Mouse (Mus musculus) activated CD4-positive, CD25-positive, alpha-beta regulatory T cell, adult 4 months (primary cell): ENCODE data around the gene Atg2a. TPM values are rescaled to one million over a fixed set of nuclear protein-coding genes. Genes with fewer than 3 reads are reported as not detected.
"Not testable (repeated sequence)": the region's sequence is repeated elsewhere in the genome, so short reads cannot be mapped to it uniquely, and the experiment has no call there.

ENCODE experiments used
- ATAC-seq: one replicate; pipeline ENCODE4 v1.8.0; 2017
- polyA plus RNA-seq, 2 experiments: library from polyadenylated mRNA; unstranded; fragments of 100-300 nt; shearing (Covaris generic); gene quantifications; one replicate each; pipeline ENCODE4 v1.2.1; 2017

Atg2a gene
- polyA plus RNA-seq, 2 experiments from 2014 or later, result 7.4 to 17.2 TPM

DNA sequence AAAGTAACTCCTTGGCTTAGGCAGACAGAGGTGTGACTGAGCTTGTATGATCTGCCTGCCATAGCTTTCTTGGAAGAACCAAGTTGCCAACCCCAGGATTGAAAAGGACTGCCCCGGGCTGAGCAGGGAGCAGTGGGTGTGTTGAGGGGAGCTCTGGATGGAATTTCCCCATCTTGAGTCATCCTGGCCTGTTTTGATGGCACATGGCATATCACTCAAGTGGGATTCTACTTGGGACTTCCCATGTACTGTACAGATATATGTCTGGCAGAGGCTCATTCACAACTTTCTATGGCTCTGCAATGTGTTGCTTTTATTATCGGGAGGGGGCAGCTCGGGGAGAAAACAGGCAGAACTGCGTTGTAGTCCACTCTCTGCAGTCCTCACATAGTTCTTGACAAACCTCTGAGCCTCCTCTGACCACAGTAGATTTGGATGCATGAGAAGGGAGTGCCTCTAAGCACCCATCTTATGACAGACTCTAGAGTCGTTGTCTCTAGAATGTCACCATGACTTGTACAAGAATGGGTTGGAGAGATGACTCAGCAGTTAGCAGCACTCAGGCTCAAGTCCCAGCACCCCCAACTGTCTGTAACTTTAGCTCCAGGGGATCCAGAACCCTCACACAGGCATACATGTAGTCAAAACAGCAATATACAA lies 55.2 kb downstream of the Atg2a start:
- no peak for ATAC-seq

DNA sequence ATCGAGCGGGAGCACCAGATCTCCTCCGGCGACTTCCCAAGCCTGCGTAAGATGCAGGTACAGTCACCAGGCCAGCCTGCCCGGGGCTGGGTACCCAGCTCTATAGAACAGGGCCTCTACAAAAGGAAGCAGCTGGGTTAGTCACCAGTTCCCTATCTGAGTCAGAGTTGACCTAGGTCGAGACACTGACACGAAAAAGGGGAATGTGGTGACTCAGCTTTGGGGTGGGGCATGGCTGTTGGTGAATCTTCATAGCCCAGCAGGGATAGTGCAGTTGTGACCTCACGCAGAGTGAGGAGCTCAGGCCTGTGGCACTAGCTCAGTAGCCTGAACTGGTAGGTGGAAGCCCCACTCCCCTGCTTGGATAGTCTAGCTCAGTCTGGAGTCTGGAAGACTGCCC lies 56.2 kb downstream of the Atg2a start:
- peak; percentile 58 for ATAC-seq

DNA sequence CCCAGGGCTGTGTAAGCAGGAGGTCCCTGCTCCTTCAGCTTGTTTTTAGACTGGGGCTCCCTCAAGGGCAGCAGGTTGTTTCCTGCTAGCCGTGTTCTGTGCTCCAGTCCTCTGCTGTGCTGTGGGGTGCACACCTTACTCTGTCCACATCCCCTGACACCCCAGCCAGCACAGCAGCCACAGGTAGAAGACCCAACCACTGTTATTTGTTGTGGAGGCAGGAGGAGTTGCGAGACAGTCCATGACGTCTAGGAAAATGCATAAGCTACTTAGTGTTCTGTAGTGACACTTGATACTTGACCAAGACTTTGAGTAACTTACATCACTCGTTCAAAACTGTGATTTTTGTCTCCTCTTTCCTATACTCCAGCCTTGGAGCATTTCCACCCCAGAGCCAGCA lies 57.5 kb downstream of the Atg2a start:
- ATAC-seq, result no peak

DNA sequence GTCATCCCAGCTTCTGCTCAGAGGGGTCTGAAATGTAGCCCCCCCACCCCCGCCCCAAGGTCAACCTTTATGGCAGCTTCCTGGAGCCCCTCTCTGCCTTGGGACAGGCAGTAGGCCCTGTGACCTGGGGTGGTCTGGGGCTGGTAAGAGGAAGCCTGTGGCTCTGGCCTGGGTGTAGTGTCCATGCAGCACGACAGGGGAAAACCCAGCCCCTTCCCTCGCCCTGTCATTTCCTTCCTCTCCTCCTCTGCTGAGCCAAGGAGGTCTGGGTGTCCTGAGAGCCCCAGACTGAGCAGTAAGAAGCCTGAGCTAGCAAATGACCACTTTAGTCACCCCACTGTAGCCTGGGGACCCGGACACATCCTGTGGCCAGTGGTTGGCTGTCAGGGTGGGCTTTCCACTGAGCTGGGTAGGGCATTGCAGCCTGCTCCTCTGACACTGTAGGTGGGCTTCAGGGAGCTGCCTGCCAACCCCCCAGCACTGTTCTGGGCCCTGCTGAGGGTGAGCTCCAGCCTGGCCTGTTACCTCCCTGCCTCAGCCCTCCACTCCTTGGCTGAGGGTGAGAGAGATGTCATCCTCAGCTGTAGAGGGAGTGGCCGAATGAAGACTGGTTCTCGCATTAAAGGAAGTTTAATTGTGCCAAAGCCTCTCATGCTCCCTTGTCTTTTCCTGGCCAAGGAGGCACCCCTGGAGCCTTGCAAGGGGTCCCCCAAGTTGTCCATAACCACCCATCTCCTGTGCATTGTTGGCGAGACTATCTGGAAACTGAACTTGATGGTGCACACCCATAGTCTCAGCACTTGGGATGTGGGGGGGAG lies 58.2 kb downstream of the Atg2a start:
- ATAC-seq, result no peak

DNA sequence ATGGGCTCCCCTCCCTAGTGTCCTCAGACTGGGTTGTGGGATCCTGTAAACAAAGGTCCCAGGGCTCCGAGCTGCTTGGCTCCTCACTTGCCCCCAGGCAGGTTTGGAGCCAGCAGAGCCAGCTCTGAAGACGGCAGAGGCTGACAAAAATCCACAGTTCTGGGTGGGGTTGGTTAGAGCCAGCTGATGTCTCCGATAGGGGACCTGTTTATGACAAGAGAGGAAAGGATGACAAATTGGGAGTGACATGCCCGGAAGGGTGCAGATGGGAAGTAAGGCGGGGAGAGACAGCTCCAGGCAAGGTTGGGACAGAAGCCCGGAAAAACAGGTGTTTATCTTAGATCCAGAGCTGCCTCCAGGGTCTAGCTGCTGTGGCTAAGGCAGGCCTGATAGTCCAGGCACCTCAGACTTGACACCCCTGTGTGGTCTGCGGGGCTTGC lies 59.0 kb downstream of the Atg2a start:
- no peak for ATAC-seq

DNA sequence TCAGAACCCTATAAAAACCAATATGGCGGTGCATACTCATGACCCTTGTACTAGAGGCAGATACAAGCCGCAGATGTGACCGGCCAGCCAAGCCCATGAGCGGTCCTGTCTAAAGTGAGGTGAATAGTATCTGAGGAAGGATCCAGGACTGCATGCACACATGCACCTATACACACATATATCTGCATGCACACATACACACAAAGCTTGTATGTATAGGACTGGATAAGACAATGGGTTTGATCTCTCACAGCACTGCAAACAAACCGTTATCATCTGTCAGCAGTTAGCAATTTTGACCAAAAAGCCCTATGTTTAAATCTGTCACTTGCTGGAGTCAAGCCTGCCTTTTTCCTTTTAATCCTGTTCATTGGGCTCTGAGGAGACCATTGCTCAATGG lies 60.6 kb downstream of the Atg2a start:
- ATAC-seq, result no peak

DNA sequence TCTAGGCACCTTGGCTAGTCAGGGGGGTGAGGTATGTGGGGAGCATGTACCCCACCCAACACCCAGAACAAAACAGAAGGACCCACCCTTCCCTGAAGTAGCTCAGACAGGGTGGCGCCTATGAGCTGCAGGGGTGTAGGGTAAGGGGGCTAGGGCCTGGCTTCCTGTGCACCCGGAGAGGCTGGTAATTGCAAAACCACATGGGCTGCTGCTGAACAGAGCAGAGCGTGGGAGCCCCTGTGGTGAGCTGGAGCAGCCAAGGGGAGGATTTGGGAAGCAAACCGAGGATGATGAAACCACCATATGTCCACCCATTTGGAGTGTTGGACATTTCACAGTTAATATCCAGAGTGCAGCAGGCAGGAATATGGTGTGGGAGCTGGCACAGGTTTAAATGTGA lies 61.1 kb downstream of the Atg2a start:
- ATAC-seq, result no peak

DNA sequence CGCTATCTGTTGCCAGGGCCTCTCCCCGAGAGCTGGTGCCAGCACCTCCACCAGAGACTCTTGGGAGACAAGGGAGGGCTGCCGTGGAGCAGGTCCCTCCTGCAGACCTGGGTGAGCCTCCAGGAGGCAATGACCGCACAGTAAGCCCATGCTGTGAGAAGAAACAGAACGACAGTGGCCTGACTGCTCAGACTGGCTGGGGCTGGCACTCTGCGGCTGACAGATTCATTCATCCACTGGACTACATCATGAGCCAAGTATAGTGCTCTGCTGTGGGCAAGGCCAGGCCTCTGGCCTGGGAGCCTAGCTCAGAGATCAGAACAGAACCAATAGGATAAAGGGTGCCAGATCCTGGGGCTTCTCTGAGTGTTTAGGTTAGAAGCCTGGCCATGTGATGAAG lies 62.4 kb downstream of the Atg2a start:
- no peak for ATAC-seq

DNA sequence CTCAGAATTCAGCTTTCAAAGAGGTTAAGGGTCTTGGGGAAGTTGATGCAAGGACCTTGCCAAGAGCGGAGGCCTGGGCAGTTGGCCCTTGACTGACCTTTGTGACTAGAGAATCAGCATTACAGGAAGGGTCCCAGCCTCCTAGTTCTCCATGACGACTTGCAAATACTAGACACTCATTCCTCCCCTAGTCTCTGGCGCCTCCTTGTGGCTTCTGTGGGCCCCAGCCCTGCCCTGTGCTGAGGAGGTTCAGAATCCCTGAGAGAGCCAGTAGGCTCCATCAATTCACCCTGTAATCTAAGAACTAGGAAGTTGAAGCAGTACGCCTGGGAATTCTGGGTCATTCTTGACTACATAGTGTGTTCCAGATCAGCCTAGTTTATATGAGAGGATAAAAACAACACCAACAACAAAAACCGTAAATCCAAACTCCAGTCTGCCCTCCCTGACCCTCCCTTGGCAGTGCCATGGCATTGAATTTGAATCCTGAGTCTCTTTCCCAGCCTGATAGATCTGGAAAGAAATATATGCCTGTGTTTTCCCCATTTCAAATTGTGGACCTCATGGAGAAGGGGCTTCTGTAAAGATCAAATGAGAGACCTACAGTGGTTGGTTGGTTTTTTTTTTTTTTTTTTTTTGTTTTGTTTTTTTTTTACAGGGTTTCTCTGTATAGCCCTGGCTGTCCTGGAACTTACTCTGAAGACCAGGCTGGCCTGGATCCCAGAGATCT lies 63.5 kb downstream of the Atg2a start:
- peak; percentile 73 for ATAC-seq

DNA sequence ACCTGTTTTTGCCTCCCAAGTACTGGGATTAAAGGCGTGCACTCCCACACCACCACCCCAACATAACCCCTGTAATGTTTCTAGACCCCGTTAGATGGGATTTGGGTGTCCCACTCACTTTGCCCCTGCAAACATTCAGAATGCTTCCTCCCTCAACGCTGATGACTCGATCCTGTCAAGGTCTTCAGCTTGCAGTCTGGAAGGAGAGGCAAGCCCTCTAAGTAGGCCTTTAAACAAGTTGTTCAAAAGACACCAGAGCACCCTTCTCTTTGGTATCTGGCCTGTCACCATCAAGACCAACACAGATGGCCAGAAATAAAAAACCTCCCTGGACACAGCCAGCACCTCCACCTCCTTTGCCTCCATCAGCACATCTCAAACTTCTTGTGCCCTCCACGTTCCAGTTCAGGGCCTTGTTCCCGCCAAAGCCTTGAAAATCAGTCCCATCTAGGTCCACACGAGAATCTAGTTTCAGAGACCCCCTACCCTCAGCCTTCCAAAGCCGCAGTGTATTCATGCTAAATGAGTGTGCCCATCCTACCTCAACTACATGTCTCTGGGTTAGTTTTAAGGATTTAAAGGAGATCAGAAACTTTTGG lies 64.1 kb downstream of the Atg2a start:
- ATAC-seq, result no peak

DNA sequence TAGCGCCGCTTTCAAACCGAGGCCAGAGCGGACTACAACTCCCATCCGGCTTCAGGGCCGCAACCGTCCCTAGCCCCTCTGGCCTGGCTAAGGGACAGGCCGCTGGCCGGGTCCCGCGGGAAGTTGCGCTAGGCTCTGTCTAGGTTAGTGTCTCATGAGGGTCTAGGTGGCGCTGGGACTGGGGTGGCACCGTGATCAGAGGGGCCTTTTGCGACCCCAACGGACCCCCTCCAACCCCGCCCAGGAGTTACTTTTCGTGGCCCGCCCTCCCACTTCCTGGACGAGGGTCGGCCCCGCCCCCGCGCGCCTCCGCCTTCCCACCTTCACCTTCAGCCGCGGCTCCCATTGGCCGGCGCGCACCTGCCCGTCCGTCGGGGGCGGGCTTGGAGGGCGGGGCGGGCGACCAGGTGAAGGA lies 64.7 kb downstream of the Atg2a start, which contains the start of gene Cdc42bpg:
Gene Cdc42bpg, plus strand, starts transcription at position 320 of the 415 bp plus-strand sequence.
- ATAC-seq, result peak; percentile 45

DNA sequence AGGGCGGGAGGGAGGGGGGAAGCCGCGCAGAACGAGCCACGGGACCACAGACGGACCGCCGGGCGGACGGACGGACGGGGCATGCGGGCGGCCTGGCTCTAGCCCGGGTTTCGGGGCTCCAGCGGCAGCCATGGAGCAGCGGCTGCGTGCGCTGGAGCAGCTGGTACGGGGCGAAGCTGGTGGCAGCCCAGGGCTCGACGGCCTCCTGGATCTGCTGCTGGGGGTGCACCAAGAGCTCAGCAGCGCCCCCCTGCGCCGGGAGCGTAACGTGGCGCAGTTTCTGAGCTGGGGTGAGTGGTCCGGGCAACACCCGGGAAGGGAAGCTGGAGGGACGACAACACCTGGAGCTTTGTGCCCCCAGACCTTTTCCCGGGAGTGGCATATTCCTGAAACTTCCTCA lies 65.1 kb downstream of the Atg2a start:
- ATAC-seq, result peak; percentile 36

DNA sequence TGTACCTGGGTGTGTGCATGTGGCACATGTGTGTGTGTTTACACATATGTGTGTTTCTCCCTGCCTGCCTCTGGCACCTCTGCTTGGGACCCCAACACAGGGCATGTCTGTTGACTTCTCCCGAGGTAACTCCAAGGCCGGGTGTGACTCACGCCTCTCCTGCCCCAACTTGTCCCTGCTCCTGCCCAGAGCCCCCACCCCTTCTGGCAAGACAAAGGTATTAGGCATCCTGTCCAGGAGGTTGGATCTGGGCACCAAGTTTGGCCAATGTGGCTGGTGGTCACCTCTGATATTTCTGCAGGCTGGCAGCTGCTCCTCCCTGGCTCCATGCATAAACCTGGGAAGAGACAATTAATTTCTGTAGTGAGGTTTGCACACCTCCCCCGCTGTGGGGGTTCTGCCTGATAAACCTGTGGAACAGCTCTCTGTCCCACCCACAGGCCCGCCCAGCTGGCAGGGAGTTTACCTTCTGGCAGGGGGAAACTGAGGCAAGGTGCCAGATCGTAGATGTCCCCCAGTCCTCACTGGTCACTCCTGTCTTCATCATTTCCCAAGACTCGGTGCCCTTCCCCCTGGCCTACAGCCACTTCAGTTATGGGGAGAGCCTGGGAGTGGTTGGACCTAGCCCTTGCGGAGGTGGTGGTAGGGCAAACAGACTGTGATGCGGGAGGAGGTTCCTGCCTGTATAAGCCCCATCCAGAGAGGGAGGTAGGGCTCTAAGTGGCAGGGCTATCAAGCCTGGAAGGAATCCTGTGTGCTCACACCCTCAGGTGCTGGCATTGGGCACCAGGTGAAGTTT lies 66.5 kb downstream of the Atg2a start:
- no peak for ATAC-seq

DNA sequence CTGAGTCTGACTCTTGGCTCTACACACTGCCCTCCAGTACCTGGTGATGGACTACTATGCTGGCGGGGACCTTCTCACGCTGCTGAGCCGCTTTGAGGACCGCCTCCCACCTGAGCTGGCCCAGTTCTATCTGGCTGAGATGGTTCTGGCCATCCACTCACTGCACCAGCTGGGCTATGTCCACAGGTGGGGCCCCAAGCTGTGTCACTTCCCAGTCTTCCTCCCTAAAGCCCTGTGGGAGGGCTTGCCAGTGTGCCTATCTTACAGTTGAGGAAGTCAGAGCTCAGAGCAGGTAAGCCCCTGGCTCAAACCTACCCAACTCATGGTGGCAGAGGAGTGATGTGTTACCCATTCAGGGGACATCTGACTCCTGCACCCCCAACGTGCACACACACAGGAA lies 68.7 kb downstream of the Atg2a start:
- no peak for ATAC-seq

DNA sequence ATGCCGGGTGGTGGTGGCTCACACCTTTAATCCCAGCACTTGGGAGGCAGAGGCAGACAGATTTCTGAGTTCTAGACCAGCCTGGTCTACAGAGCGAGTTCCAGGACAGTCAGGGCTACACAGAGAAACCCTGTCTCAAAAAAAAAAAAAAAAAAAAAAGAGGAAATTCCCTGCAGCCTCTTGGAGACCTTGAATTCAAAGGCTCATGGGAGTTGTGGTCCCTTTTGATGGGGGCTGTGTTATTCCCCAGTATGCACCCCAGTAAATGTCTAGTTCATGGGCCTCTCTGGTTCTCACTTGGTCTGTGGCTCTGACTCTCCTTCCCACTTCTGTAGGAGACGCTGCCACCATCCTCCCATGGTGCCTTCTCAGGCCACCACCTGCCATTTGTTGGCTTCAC lies 70.3 kb downstream of the Atg2a start:
- not testable (repeated sequence) for ATAC-seq

Other genes starting within 250 kb of the Atg2a start
- 10 to 100 TPM; 48.8 to 56.7 TPM for gene Capn1, start 225.8 kb upstream of the Atg2a start, polyA plus RNA-seq
- gene Syvn1, start 195.1 kb upstream of the Atg2a start, polyA plus RNA-seq, result 10 to 100 TPM; 12.2 to 15.7 TPM
- gene Mrpl49, start 183.9 kb upstream of the Atg2a start, polyA plus RNA-seq, result 10 to 100 TPM; 31.3 to 38.5 TPM
- 1,000 to 10,000 TPM; 2,454 to 3,437 TPM for gene Fau, start 183.8 kb upstream of the Atg2a start, polyA plus RNA-seq
- gene Znhit2, start 180.5 kb upstream of the Atg2a start, polyA plus RNA-seq, result 10 to 100 TPM; 10.3 to 11.0 TPM
- 1 to 10 TPM; 5.4 to 9.2 TPM for gene Tm7sf2, start 173.3 kb upstream of the Atg2a start, polyA plus RNA-seq
- 10 to 100 TPM; 34.1 to 34.6 TPM for gene Vps51, start 164.4 kb upstream of the Atg2a start, polyA plus RNA-seq
- gene Tmem262, start 161.6 kb upstream of the Atg2a start, polyA plus RNA-seq, result not detected
- gene Gm28374, start 159.4 kb upstream of the Atg2a start, polyA plus RNA-seq, result under 1 TPM in 1 of 2 experiments, not detected in 1; 0.69 TPM
- 10 to 100 TPM; 26.9 to 43.8 TPM for gene Zfpl1, start 156.7 kb upstream of the Atg2a start, polyA plus RNA-seq
- 1 to 10 TPM; 6.7 to 9.3 TPM for gene Cdca5, start 156.7 kb upstream of the Atg2a start, polyA plus RNA-seq
- gene AC131692.1, start 147.2 kb upstream of the Atg2a start, polyA plus RNA-seq, result not detected
- not detected for gene Naaladl1, start 135.9 kb upstream of the Atg2a start, polyA plus RNA-seq
- gene Sac3d1, start 123.0 kb upstream of the Atg2a start, polyA plus RNA-seq, result 1 to 10 TPM; 2.5 to 2.6 TPM
- gene Snx15, start 113.4 kb upstream of the Atg2a start, polyA plus RNA-seq, result 10 to 100 TPM; 17.4 to 25.2 TPM
- gene Batf2, start 100.7 kb upstream of the Atg2a start, polyA plus RNA-seq, result not detected
- 10 to 100 TPM; 16.9 to 20.1 TPM for gene Arl2, start 100.1 kb upstream of the Atg2a start, polyA plus RNA-seq
- under 1 TPM in 1 of 2 experiments, not detected in 1; 0.60 TPM for gene Majin, start 57.3 kb upstream of the Atg2a start, polyA plus RNA-seq
- gene Gpha2, start 15.3 kb upstream of the Atg2a start, polyA plus RNA-seq, result not detected
- 1 to 10 TPM; 1.4 to 1.5 TPM for gene Ppp2r5b, start 5.8 kb upstream of the Atg2a start, polyA plus RNA-seq
- gene Ehd1, start 35.1 kb downstream of the Atg2a start, polyA plus RNA-seq, result 10 to 100 TPM; 11.0 to 15.2 TPM
- gene Cdc42bpg, start 64.8 kb downstream of the Atg2a start, polyA plus RNA-seq, result under 1 TPM; 0.11 to 0.17 TPM
- gene Men1, start 93.3 kb downstream of the Atg2a start, polyA plus RNA-seq, result 10 to 100 TPM; 13.9 to 19.1 TPM
- 100 to 1,000 TPM in 1 of 2 experiments, 10 to 100 TPM in 1; 82.0 to 116 TPM for gene Map4k2, start 99.5 kb downstream of the Atg2a start, polyA plus RNA-seq
- 10 to 100 TPM; 47.6 to 48.6 TPM for gene Sf1, start 122.0 kb downstream of the Atg2a start, polyA plus RNA-seq
- gene Pygm, start 142.7 kb downstream of the Atg2a start, polyA plus RNA-seq, result 1 to 10 TPM; 3.7 to 8.0 TPM
- gene Rasgrp2, start 157.7 kb downstream of the Atg2a start, polyA plus RNA-seq, result 100 to 1,000 TPM; 128 to 133 TPM
- gene Nrxn2, start 177.1 kb downstream of the Atg2a start, polyA plus RNA-seq, result under 1 TPM in 1 of 2 experiments, not detected in 1; 0.16 TPM